Mouse (Mus musculus) hindbrain, embryonic 11.5 days (tissue): Measurements from ENCODE around the gene Capn10. TPM values are rescaled to one million over a fixed set of nuclear protein-coding genes. Genes with fewer than 3 reads are reported as not detected.

Source experiments
- ATAC-seq: fragments of 200-750 bp; cut with Nextera tagmentation; 2 replicates; pipeline ENCODE4 v1.8.0; 2017; ENCODE audit warnings: mild to moderate bottlenecking, moderate TSS enrichment, moderate library complexity; ENCODE audit not compliant: low FRiP score
- DNase-seq: peaks from one replicate; pipeline ENCODE4 v3.0.0-alpha.2; 2015; ENCODE audit warnings: low spot score
- H3K27ac ChIP-seq: fragments of 300-500 bp; sonication (generic); 2 replicates; pipeline ENCODE4 v1.5.1; 2014; ENCODE audit warnings: mild to moderate bottlenecking, low read depth, low read length
- H3K27me3 ChIP-seq: fragments of 300-500 bp; sonication (generic); 2 replicates; pipeline ENCODE4 v1.6.1; 2014; ENCODE audit warnings: mild to moderate bottlenecking, low read length, moderate library complexity, mixed read lengths; ENCODE audit not compliant: control insufficient read depth, insufficient read depth
- H3K36me3 ChIP-seq: fragments of 300-500 bp; sonication (generic); 2 replicates; pipeline ENCODE4 v1.6.1; 2014; ENCODE audit warnings: mild to moderate bottlenecking, low read length, moderate library complexity, mixed read lengths; ENCODE audit not compliant: control insufficient read depth, insufficient read depth
- H3K4me1 ChIP-seq: fragments of 300-500 bp; sonication (generic); replicated peaks from 2 replicates; pipeline ENCODE4 v1.6.1; 2014; ENCODE audit warnings: low read length, mixed read lengths; ENCODE audit not compliant: control insufficient read depth, insufficient read depth
- H3K4me2 ChIP-seq: fragments of 300-500 bp; sonication (generic); replicated peaks from 2 replicates; pipeline ENCODE4 v1.6.1; 2014; ENCODE audit warnings: mild to moderate bottlenecking, low read depth, low read length
- H3K4me3 ChIP-seq: fragments of 300-500 bp; sonication (generic); 2 replicates; pipeline ENCODE4 v1.5.1; 2014; ENCODE audit warnings: low read depth, low read length
- H3K9ac ChIP-seq: fragments of 300-500 bp; sonication (generic); 2 replicates; pipeline ENCODE4 v1.6.1; 2014; ENCODE audit warnings: low read depth, low read length
- H3K9me3 ChIP-seq: fragments of 300-500 bp; sonication (generic); 2 replicates; pipeline ENCODE4 v1.6.1; 2016; ENCODE audit warnings: low read length; ENCODE audit not compliant: control insufficient read depth
- WGBS: fragments of 180-500 bp; shearing (Covaris S2); extraction: QIAGEN DNeasy Blood & Tissue Kit; methylation state at CpG from one replicate; pipeline ENCODE4 v1.1.7; 2014; 5-methylcytosine and 5-hydroxymethylcytosine counted together
- polyA plus RNA-seq: library from polyadenylated mRNA; unstranded; fragments of >200 nt; fragmentation: Nextera tagmentation; extraction: Ambion mirVana; gene quantifications from 2 replicates; pipeline ENCODE4 v1.2.1, GENCODE M21; 2014

Capn10 gene
- polyA plus RNA-seq, 1 experiment from 2014 or later, result 32.3 TPM

- Histone ChIP-seq H3K27ac (peak overlapping the region; percentile 98), H3K4me2 (peak overlapping the region; percentile 72), H3K36me3 (0 out of 2 replicates have a peak, but pooled peaks cover under 1% of the 10 kb centered on the region), H3K4me3 (peak overlapping the region; percentile 72), H3K27me3 (no peaks in the 10 kb centered on the region), H3K9ac (peak overlapping the region; percentile 75), H3K4me1 (no peaks in the 10 kb centered on the region), H3K9me3 (no peaks in the 10 kb centered on the region)
- WGBS, result 85% methylated on average over 4 of the region's 4 CpGs
- ATAC-seq (no peak), DNase-seq (no peak)
Observed at GRCm38 (mm10) chr1:92933611-92934010, 565 bp upstream of the Capn10 start.

GRCm38 (mm10) chr1:92935054-92935962 lies 1.1 kb downstream of the Capn10 start:
- Histone ChIP-seq H3K4me2 (peak overlapping the region; percentile 72), H3K27ac (peak overlapping the region; percentile 98), H3K4me1 (no peaks in the 10 kb centered on the region), H3K9me3 (no peaks in the 10 kb centered on the region), H3K36me3 (0 out of 2 replicates have a peak, but pooled peaks cover 2% of the 10 kb centered on the region), H3K27me3 (no peaks in the 10 kb centered on the region), H3K9ac (peak overlapping the region; percentile 75), H3K4me3 (peak overlapping the region; percentile 72)
- WGBS, result 22% methylated on average over 10 of the region's 10 CpGs
- peak; percentile 26 for DNase-seq
- ATAC-seq, result no peak

- no peaks in the 10 kb centered on the region for H3K4me1 ChIP-seq
- no peak overlapping the region for H3K9ac ChIP-seq
- no peaks in the 10 kb centered on the region for H3K27me3 ChIP-seq
- peak overlapping the region; percentile 72 for H3K4me3 ChIP-seq
- WGBS, result 61% methylated on average over 2 of the region's 2 CpGs
- no peak for ATAC-seq
- 0 out of 2 replicates have a peak, but pooled peaks cover 2% of the 10 kb centered on the region for H3K36me3 ChIP-seq
- no peak for DNase-seq
- peak overlapping the region; percentile 72 for H3K4me2 ChIP-seq
- H3K9me3 ChIP-seq, result no peaks in the 10 kb centered on the region
- no peak overlapping the region for H3K27ac ChIP-seq
Observed at GRCm38 (mm10) chr1:92935977-92936376, 1.8 kb downstream of the Capn10 start.

- WGBS, result 75% methylated on average over 3 of the region's 3 CpGs
- Histone ChIP-seq H3K9me3 (no peaks in the 10 kb centered on the region), H3K9ac (no peak overlapping the region), H3K4me3 (no peak overlapping the region), H3K36me3 (0 out of 2 replicates have a peak, but pooled peaks cover 4% of the 10 kb centered on the region), H3K27ac (no peak overlapping the region), H3K4me1 (no peaks in the 10 kb centered on the region), H3K27me3 (no peaks in the 10 kb centered on the region), H3K4me2 (no peak overlapping the region; the same call in 1 of the 2 replicates)
- no peak for ATAC-seq
- no peak for DNase-seq
Observed at GRCm38 (mm10) chr1:92936467-92936866, 2.3 kb downstream of the Capn10 start.

- Histone ChIP-seq H3K36me3 (0 out of 2 replicates have a peak, but pooled peaks cover 6% of the 10 kb centered on the region), H3K4me3 (no peak overlapping the region), H3K27ac (no peak overlapping the region), H3K27me3 (no peaks in the 10 kb centered on the region), H3K9me3 (no peaks in the 10 kb centered on the region), H3K4me1 (no peaks in the 10 kb centered on the region), H3K4me2 (no peak overlapping the region), H3K9ac (no peak overlapping the region)
- DNase-seq, result no peak
- ATAC-seq, result no peak
- 90% methylated on average over 3 of the region's 3 CpGs for WGBS
Observed at GRCm38 (mm10) chr1:92937797-92938196, 3.6 kb downstream of the Capn10 start.

GRCm38 (mm10) chr1:92939746-92940145 lies 5.6 kb downstream of the Capn10 start:
- Histone ChIP-seq H3K4me3 (no peak overlapping the region), H3K9me3 (no peaks in the 10 kb centered on the region), H3K36me3 (0 out of 2 replicates have a peak, but pooled peaks cover 6% of the 10 kb centered on the region), H3K27ac (no peak overlapping the region), H3K4me2 (no peak overlapping the region), H3K27me3 (no peaks in the 10 kb centered on the region), H3K4me1 (no peaks in the 10 kb centered on the region), H3K9ac (no peak overlapping the region)
- ATAC-seq, result no peak
- 90% methylated on average over 4 of the region's 4 CpGs for WGBS
- DNase-seq, result no peak

GRCm38 (mm10) chr1:92943219-92943989 lies 9.2 kb downstream of the Capn10 start:
- Histone ChIP-seq H3K4me2 (no peak overlapping the region), H3K4me1 (no peaks in the 10 kb centered on the region), H3K9me3 (no peaks in the 10 kb centered on the region), H3K27ac (no peak overlapping the region), H3K4me3 (no peak overlapping the region), H3K36me3 (0 out of 2 replicates have a peak, but pooled peaks cover 6% of the 10 kb centered on the region), H3K27me3 (no peaks in the 10 kb centered on the region), H3K9ac (no peak overlapping the region)
- no peak for ATAC-seq
- WGBS, result 91% methylated on average over 19 of the region's 19 CpGs
- no peak for DNase-seq

GRCm38 (mm10) chr1:92947966-92948365 lies 13.8 kb downstream of the Capn10 start:
- H3K4me2 ChIP-seq, result no peak overlapping the region
- no peak overlapping the region for H3K9ac ChIP-seq
- no peak for ATAC-seq
- no peaks in the 10 kb centered on the region for H3K9me3 ChIP-seq
- 97% methylated on average over 3 of the region's 3 CpGs for WGBS
- no peaks in the 10 kb centered on the region for H3K4me1 ChIP-seq
- no peaks in the 10 kb centered on the region for H3K27me3 ChIP-seq
- no peak overlapping the region for H3K4me3 ChIP-seq
- DNase-seq, result no peak
- H3K27ac ChIP-seq, result no peak overlapping the region
- H3K36me3 ChIP-seq, result no peaks in the 10 kb centered on the region
